21 mouse cellular contexts compared by ENCODE assay signal in genomic region chr4:34911401-34911800, GRCm38 (mm10). TPM values are rescaled to one million over a fixed set of nuclear protein-coding genes. Genes with fewer than 3 reads are reported as not detected.
DNase-seq lines count a peak whose midpoint lies in the region; TF ChIP-seq lines count a peak whose summit lies in the region.
"Had no signal": no experiment of that assay in that cellular context is flagged by ENCODE, and none has a peak within 500 bp of the region (broad histone marks: within the 10 kb centered on the region; RNA-seq: fewer than 3 reads in every experiment).

No protein-coding gene starts in this region.

- no peaks in the 10 kb centered on the region for H3K9me3 ChIP-seq in E14TG2a.4 (ENCODE audit: low read length)
- H3K9me3 ChIP-seq: embryonic facial prominence, embryonic 10.5 days; embryonic facial prominence, embryonic 12.5 days; forebrain, embryonic 13.5 days; G1E had no signal

- no peak for TF ChIP-seq CTCF in E14TG2a.4 (conservative IDR thresholded peaks at IDR 0.05; ENCODE audit: low read length)

- H3K4me1 ChIP-seq in E14TG2a.4 (replicated peaks; ENCODE audit: low read depth, low read length) = peaks cover 67% of the 10 kb centered on the region
- H3K4me1 ChIP-seq: embryonic facial prominence, embryonic 12.5 days; forebrain, embryonic 13.5 days had no signal

- H3K36me3 ChIP-seq in E14TG2a.4 (ENCODE audit: insufficient read depth, low read length) = no peaks in the 10 kb centered on the region
- H3K36me3 ChIP-seq: embryonic facial prominence, embryonic 10.5 days; embryonic facial prominence, embryonic 12.5 days; G1E had no signal

- DNase-seq in ES-CJ7 (ENCODE audit: low read depth, low spot score) (peak; percentile 76), R1 (ENCODE audit: low read depth, low spot score) (peak; percentile 85)
- DNase-seq in kidney, adult 9 months = no peak
- DNase-seq in frontal cortex, postnatal 10 days (ENCODE audit: low spot score in 2 of 2) = no peak
- no peak for DNase-seq in gastrocnemius, postnatal 36 days
- DNase-seq: adrenal gland, adult 8-10 months; adrenal gland, postnatal 14 days; adrenal gland, postnatal 36 days; B cell, adult 2 months; cerebellum, adult 11-12 months; cerebellum, adult 2 months; cerebellum, adult 9-10 months; cerebellum, postnatal 10 days; cerebellum, postnatal 25 days had no signal

- H3K4me3 ChIP-seq in E14TG2a.4 (replicated peaks; ENCODE audit: low read length) = peak overlapping the region; percentile 61
- H3K4me3 ChIP-seq: embryonic facial prominence, embryonic 10.5 days; embryonic facial prominence, embryonic 12.5 days; forebrain, embryonic 13.5 days had no signal

- intact Hi-C loops in gastrocnemius, postnatal 36 days (cut with DNase I) = no loop called here

- no peaks in the 10 kb centered on the region for H3K27me3 ChIP-seq in E14TG2a.4 (ENCODE audit: insufficient read depth, low read length)
- H3K27me3 ChIP-seq: CH12.LX; embryonic facial prominence, embryonic 12.5 days; forebrain, embryonic 13.5 days had no signal

RNA-seq across cellular contexts. Expression of gene Cga, which starts 17.8 kb away (rescaled TPM):
- total RNA-seq in gastrocnemius, postnatal 36 days (2021) = not detected
- total RNA-seq: adrenal gland, adult 18-20 months; adrenal gland, adult 8-10 months; adrenal gland, postnatal 14 days; adrenal gland, postnatal 36 days; CH12.LX; G1E had no signal

RNA-seq across cellular contexts. Expression of gene Zfp292, which starts 28.6 kb away (rescaled TPM):
- total RNA-seq in gastrocnemius, postnatal 36 days (2021) = 1 to 10 TPM; 5.6 to 8.0 TPM

Comparison
In these comparisons a context has a peak if more than half of its experiments do, and no peak if none do; other contexts are left out.
1. DNase-seq: peak in ES-CJ7 (single experiment) and R1 (single experiment); none in kidney, adult 9 months (single experiment), frontal cortex, postnatal 10 days (0 of 2) and gastrocnemius, postnatal 36 days (0 of 2).